Mouse (Mus musculus): ENCODE data around the gene Thra. TPM values are rescaled to one million over a fixed set of nuclear protein-coding genes. Genes with fewer than 3 reads are reported as not detected.

Gene Thra
- polyA plus RNA-seq, 1 experiment from 2014 or later, result 41.5 TPM

GRCm38 (mm10) chr11:98782651-98783235, 42.3 kb downstream of the Thra start:
- ATAC-seq, result no peak
- peak overlapping the region; percentile 40 for H3K4me3 ChIP-seq (ENCODE audit: low read length)
- peaks cover 59% of the 10 kb centered on the region for H3K4me1 ChIP-seq (ENCODE audit: control insufficient read depth, insufficient read depth, low read length)
- no peaks in the 10 kb centered on the region for H3K9me3 ChIP-seq (ENCODE audit: control insufficient read depth, low read length)
- peak overlapping the region; percentile 65 for H3K9ac ChIP-seq (ENCODE audit: low read depth, low read length)
- no peaks in the 10 kb centered on the region for H3K27me3 ChIP-seq (replicated peaks; ENCODE audit: control insufficient read depth, insufficient read depth, low read length)
- H3K36me3 ChIP-seq (ENCODE audit: control insufficient read depth, insufficient read depth, low read length), result no peaks in the 10 kb centered on the region
- 8% methylated on average over 17 of the region's 17 CpGs for WGBS
- H3K27ac ChIP-seq (ENCODE audit: low read length), result peak overlapping the region; percentile 97
- H3K4me2 ChIP-seq (ENCODE audit: low read depth, low read length), result peak overlapping the region; percentile 55

DNA sequence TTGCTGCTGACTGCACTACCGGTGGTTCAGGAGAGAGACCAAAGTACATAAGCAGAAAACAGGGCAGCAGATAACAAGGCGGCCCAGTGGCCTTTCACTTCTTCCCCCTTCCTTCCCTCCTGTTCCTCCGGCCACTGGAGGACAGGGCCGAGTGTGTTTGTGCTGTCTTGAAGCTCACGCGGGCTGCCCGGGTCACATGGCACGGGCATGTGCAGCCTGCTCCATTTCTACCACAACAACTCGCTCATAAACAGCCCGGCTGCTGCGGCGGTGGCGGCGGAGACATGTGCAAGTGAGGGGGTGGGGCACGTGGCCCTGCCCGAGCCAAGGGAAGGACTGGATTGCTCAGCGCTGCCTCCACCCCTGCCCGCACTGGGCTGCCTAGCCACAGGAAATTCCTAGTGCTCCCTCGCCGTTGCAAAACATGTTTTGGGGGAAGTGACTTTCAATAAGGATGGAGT, 42.8 kb downstream of the Thra start:
- Histone ChIP-seq H3K36me3 (ENCODE audit: control insufficient read depth, insufficient read depth, low read length) (no peaks in the 10 kb centered on the region), H3K4me2 (ENCODE audit: low read depth, low read length) (peak overlapping the region; percentile 55), H3K9ac (ENCODE audit: low read depth, low read length) (peak overlapping the region; percentile 65), H3K4me3 (ENCODE audit: low read length) (peak overlapping the region; percentile 40), H3K27ac (ENCODE audit: low read length) (peak overlapping the region; percentile 97), H3K27me3 (replicated peaks; ENCODE audit: control insufficient read depth, insufficient read depth, low read length) (no peaks in the 10 kb centered on the region), H3K4me1 (ENCODE audit: control insufficient read depth, insufficient read depth, low read length) (peaks cover 55% of the 10 kb centered on the region), H3K9me3 (ENCODE audit: control insufficient read depth, low read length) (no peaks in the 10 kb centered on the region)
- ATAC-seq, result peak; percentile 83
- WGBS, result under 1% methylated on average over 20 of the region's 20 CpGs

- WGBS, result 73% methylated on average over 4 of the region's 4 CpGs
- H3K27me3 ChIP-seq (replicated peaks; ENCODE audit: control insufficient read depth, insufficient read depth, low read length), result no peaks in the 10 kb centered on the region
- H3K36me3 ChIP-seq (ENCODE audit: control insufficient read depth, insufficient read depth, low read length), result no peaks in the 10 kb centered on the region
- no peak for ATAC-seq
- H3K9me3 ChIP-seq (ENCODE audit: control insufficient read depth, low read length), result no peaks in the 10 kb centered on the region
- H3K27ac ChIP-seq (ENCODE audit: low read length), result peak overlapping the region; percentile 97
- H3K4me2 ChIP-seq (ENCODE audit: low read depth, low read length), result no peak overlapping the region
- H3K4me3 ChIP-seq (ENCODE audit: low read length), result no peak overlapping the region
- H3K4me1 ChIP-seq (ENCODE audit: control insufficient read depth, insufficient read depth, low read length), result peaks cover 55% of the 10 kb centered on the region
- no peak overlapping the region for H3K9ac ChIP-seq (ENCODE audit: low read depth, low read length)
Measured at GRCm38 (mm10) chr11:98784139-98784538, 43.7 kb downstream of the Thra start.

DNA sequence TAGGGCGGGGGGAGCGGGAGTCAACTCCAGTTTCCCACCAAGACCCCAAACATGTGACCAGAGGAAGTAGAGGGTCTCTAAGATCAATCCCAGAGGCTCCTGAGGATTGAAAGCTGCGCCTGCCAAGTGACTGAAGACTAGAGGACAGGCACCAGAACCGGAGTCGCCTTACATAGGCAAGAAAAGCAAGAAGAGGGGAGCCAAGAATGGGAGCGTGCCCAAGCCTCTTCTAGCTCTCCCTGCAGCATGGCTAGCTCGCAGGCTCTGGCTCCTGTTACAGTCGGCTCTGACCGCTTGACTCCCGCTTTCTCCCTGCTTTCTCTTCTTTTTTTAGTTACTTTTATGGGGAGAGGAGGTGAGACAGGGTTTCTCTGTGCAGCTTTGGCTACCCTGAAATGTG, 44.8 kb downstream of the Thra start:
- Histone ChIP-seq H3K36me3 (ENCODE audit: control insufficient read depth, insufficient read depth, low read length) (no peaks in the 10 kb centered on the region), H3K4me2 (ENCODE audit: low read depth, low read length) (no peak overlapping the region), H3K9me3 (ENCODE audit: control insufficient read depth, low read length) (no peaks in the 10 kb centered on the region), H3K27me3 (replicated peaks; ENCODE audit: control insufficient read depth, insufficient read depth, low read length) (no peaks in the 10 kb centered on the region), H3K9ac (ENCODE audit: low read depth, low read length) (peak overlapping the region; percentile 25; the same call in 1 of the 2 replicates), H3K4me3 (ENCODE audit: low read length) (no peak overlapping the region), H3K4me1 (ENCODE audit: control insufficient read depth, insufficient read depth, low read length) (peaks cover 58% of the 10 kb centered on the region), H3K27ac (ENCODE audit: low read length) (peak overlapping the region; percentile 90)
- WGBS, result 71% methylated on average over 10 of the region's 10 CpGs
- ATAC-seq, result no peak

DNA sequence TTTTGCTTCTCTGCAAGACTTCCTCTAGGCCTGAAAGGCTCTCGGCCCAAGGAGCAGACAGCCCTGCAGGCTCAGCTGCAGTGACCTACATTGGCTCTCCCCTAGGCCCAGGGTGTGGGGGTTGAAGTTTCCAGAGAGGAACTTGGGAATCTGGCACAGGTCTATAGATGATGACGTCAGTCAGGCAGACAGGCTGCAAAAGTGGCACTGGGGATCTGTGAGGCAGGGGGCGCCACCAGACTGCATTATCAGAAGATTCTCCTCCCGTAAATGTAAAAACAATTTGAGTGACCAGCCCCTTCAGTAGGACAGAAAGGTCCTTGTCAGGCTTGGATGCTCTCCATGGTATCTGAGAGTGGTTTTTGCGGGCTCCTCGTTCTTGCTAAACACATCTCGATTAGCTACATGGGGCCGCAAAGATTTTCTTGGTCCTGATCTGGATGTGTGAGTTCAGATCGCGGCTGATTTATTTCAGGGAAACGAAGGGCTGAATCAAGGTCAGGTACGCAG, 45.4 kb downstream of the Thra start:
- Histone ChIP-seq H3K4me2 (ENCODE audit: low read depth, low read length) (peak overlapping the region; percentile 38), H3K27ac (ENCODE audit: low read length) (peak overlapping the region; percentile 90), H3K9me3 (ENCODE audit: control insufficient read depth, low read length) (no peaks in the 10 kb centered on the region), H3K4me3 (ENCODE audit: low read length) (0 out of 2 replicates have a peak overlapping the region, but pooled peaks have one; percentile 1), H3K36me3 (ENCODE audit: control insufficient read depth, insufficient read depth, low read length) (no peaks in the 10 kb centered on the region), H3K9ac (ENCODE audit: low read depth, low read length) (peak overlapping the region; percentile 25), H3K27me3 (replicated peaks; ENCODE audit: control insufficient read depth, insufficient read depth, low read length) (no peaks in the 10 kb centered on the region), H3K4me1 (ENCODE audit: control insufficient read depth, insufficient read depth, low read length) (peaks cover 58% of the 10 kb centered on the region)
- 10% methylated on average over 12 of the region's 12 CpGs for WGBS
- no peak for ATAC-seq

DNA sequence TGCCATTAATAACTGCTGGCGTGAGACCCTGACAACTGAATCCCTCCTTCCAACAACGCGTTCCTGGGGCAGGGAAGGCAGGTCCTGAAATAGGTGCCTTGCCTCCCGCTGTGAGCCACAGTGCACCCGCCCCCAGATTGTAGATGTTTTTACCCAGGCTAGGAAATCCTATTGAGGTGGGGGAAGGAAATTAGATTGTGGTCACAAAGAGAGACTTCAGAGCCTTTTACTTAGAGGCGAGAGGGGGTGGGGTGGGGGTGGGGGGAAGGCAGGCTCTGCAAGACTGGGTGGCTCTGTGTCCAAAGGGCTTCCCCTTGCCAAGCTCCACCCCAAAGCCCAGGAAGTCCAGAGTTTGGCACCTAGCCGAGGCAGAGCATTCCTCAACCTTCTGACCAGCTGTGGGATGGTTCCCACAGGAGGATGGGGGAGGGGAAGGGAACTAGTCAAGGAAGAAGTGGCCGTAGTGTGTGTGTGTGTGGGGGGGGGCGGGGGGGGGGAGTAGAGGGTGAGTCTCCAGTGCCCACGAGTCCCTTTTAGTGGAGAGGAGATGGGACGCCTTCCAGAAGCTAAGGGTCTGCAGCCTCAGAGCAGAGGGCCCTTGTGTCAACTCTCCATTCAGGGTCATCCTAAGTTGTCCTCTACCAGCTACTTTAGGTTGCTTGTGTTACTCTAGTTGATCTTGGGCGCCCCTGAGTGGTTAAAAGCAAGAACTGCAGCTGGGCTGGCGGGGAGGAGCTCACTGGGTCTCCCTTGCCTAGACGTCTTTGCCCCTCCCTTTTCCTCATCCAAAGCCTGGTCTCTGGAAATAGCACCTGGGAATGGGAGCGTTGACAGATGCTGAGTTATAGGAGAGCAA, 46.1 kb downstream of the Thra start:
- Histone ChIP-seq H3K4me2 (ENCODE audit: low read depth, low read length) (peak overlapping the region; percentile 38), H3K36me3 (ENCODE audit: control insufficient read depth, insufficient read depth, low read length) (no peaks in the 10 kb centered on the region), H3K4me1 (ENCODE audit: control insufficient read depth, insufficient read depth, low read length) (peaks cover 52% of the 10 kb centered on the region), H3K9ac (ENCODE audit: low read depth, low read length) (peak overlapping the region; percentile 25; the same call in 1 of the 2 replicates), H3K27ac (ENCODE audit: low read length) (peak overlapping the region; percentile 90), H3K4me3 (ENCODE audit: low read length) (0 out of 2 replicates have a peak overlapping the region, but pooled peaks have one; percentile 1), H3K27me3 (replicated peaks; ENCODE audit: control insufficient read depth, insufficient read depth, low read length) (no peaks in the 10 kb centered on the region), H3K9me3 (ENCODE audit: control insufficient read depth, low read length) (no peaks in the 10 kb centered on the region)
- ATAC-seq, result peak; percentile 64
- 1% methylated on average over 14 of the region's 15 CpGs for WGBS

GRCm38 (mm10) chr11:98787229-98787628, 46.8 kb downstream of the Thra start:
- WGBS, result 29% methylated on average over 7 of the region's 7 CpGs
- Histone ChIP-seq H3K9ac (ENCODE audit: low read depth, low read length) (no peak overlapping the region), H3K27me3 (replicated peaks; ENCODE audit: control insufficient read depth, insufficient read depth, low read length) (no peaks in the 10 kb centered on the region), H3K4me2 (ENCODE audit: low read depth, low read length) (no peak overlapping the region), H3K4me3 (ENCODE audit: low read length) (no peak overlapping the region), H3K27ac (ENCODE audit: low read length) (peak overlapping the region; percentile 90), H3K36me3 (ENCODE audit: control insufficient read depth, insufficient read depth, low read length) (no peaks in the 10 kb centered on the region), H3K4me1 (ENCODE audit: control insufficient read depth, insufficient read depth, low read length) (peaks cover 45% of the 10 kb centered on the region), H3K9me3 (ENCODE audit: control insufficient read depth, low read length) (no peaks in the 10 kb centered on the region)
- ATAC-seq, result no peak

DNA sequence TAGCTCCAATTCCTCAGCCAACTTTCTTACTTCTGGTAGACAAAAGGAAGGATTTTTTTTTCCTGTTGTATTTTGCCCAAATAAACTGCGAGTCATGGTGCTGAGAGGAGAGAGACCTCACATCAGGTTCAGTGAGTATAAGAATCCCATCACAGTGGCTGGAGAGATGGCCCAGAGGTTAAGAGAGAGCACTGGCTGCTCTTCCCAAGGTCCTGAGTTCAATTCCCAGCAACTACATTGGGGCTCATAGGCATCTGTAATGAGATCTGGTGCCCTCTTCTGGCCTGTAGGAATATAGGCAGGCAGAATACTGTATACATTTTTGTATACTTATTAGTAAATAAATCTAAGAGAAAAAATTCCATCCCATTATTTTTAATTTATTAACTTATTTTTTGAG, 47.3 kb downstream of the Thra start:
- no peak for ATAC-seq
- H3K4me2 ChIP-seq (ENCODE audit: low read depth, low read length), result no peak overlapping the region
- WGBS, result 96% methylated on average over 1 of the region's 1 CpGs

DNA sequence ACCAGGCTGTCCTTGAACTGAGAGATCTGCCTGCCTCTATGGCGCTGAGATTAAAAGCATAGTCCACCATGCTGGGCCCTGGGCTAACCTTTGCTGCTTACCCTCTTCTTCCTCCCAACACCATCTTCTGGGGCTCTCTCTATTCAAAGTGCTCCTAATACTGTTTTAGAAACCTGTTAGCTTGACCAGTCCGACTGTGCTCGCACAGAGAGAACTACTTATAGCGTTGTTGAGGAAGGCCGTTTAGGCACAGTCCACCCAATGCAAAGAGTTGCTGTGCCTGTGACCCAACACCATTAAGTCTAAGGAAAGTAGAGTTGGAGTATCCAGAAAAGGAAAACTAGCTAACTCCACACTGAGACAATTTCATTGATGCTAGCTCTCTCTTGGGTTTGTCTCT, 47.7 kb downstream of the Thra start:
- Histone ChIP-seq H3K4me3 (ENCODE audit: low read length) (no peak overlapping the region), H3K9me3 (ENCODE audit: control insufficient read depth, low read length) (no peaks in the 10 kb centered on the region), H3K4me1 (ENCODE audit: control insufficient read depth, insufficient read depth, low read length) (peaks cover 36% of the 10 kb centered on the region), H3K36me3 (ENCODE audit: control insufficient read depth, insufficient read depth, low read length) (no peaks in the 10 kb centered on the region), H3K4me2 (ENCODE audit: low read depth, low read length) (no peak overlapping the region), H3K27me3 (replicated peaks; ENCODE audit: control insufficient read depth, insufficient read depth, low read length) (no peaks in the 10 kb centered on the region), H3K27ac (ENCODE audit: low read length) (peak overlapping the region; percentile 62), H3K9ac (ENCODE audit: low read depth, low read length) (peak overlapping the region; percentile 31; the same call in 1 of the 2 replicates)
- WGBS, result 92% methylated on average over 5 of the region's 5 CpGs
- ATAC-seq, result no peak

More for the DNA sequence above, 47.3 kb downstream of the Thra start:
- Histone ChIP-seq H3K9ac (ENCODE audit: low read depth, low read length) (no peak overlapping the region), H3K27me3 (replicated peaks; ENCODE audit: control insufficient read depth, insufficient read depth, low read length) (no peaks in the 10 kb centered on the region), H3K36me3 (ENCODE audit: control insufficient read depth, insufficient read depth, low read length) (no peaks in the 10 kb centered on the region), H3K4me3 (ENCODE audit: low read length) (no peak overlapping the region), H3K27ac (ENCODE audit: low read length) (no peak overlapping the region), H3K4me1 (ENCODE audit: control insufficient read depth, insufficient read depth, low read length) (peaks cover 41% of the 10 kb centered on the region), H3K9me3 (ENCODE audit: control insufficient read depth, low read length) (no peaks in the 10 kb centered on the region)

Data from intestine, embryonic 16.5 days (tissue).